Mouse (Mus musculus) MEL (cell line): ENCODE data around the gene Sult2b1. TPM values are rescaled to one million over a fixed set of nuclear protein-coding genes. Genes with fewer than 3 reads are reported as not detected.
A peak's percentile ranks its signal among the peaks of the same experiment; 100 is the strongest.

ENCODE experiments used
- DNase-seq: peaks from one replicate; pipeline ENCODE4 v3.0.0; 2011; ENCODE audit warnings: low read depth, low spot score
- H3K27ac ChIP-seq: 2 replicates; pipeline ENCODE4 v1.5.1; 2012; ENCODE audit warnings: low read depth, mild to moderate bottlenecking, control low read depth, low read length, moderate library complexity; ENCODE audit not compliant: control insufficient read depth
- H3K27me3 ChIP-seq, 2 experiments: fragments of 150-350 bp in 1 of 2; sonication (generic) in 1 of 2; 2 replicates each; pipeline ENCODE4 v1.6.1; 2012; ENCODE audit warnings: low read length in 2 of 2, mild to moderate bottlenecking in 2 of 2, improper control_type of control experiment in 1 of 2, moderate library complexity in 1 of 2; ENCODE audit not compliant: insufficient read depth in 2 of 2, control insufficient read depth in 1 of 2
- H3K36me3 ChIP-seq, 2 experiments: 2 replicates each; pipeline ENCODE4 v1.6.1; 2012 to 2014; ENCODE audit warnings: low read length in 2 of 2, improper control_type of control experiment in 1 of 2, inconsistent platforms in 1 of 2, mild to moderate bottlenecking in 1 of 2; ENCODE audit not compliant: insufficient read depth in 2 of 2, control insufficient read depth in 1 of 2
- H3K4me1 ChIP-seq, 2 experiments: fragments of 150-350 bp in 1 of 2; sonication (generic) in 1 of 2; 2 replicates each; pipeline ENCODE4 v1.6.1; 2012; ENCODE audit warnings: low read length in 2 of 2, improper control_type of control experiment in 1 of 2, mild to moderate bottlenecking in 1 of 2; ENCODE audit not compliant: insufficient read depth in 2 of 2, control insufficient read depth in 1 of 2
- H3K4me3 ChIP-seq, 2 experiments: fragments of 150-350 bp in 1 of 2; sonication (generic) in 1 of 2; 2 replicates each; pipeline ENCODE4 v1.5.1; 2012; ENCODE audit warnings: low read depth in 2 of 2, low read length in 2 of 2, mild to moderate bottlenecking in 2 of 2, moderate library complexity in 2 of 2, control low read depth in 1 of 2, improper control_type of control experiment in 1 of 2; ENCODE audit not compliant: control insufficient read depth in 1 of 2, insufficient read depth in 1 of 2
- H3K79me2 ChIP-seq: 2 replicates; pipeline ENCODE4 v1.6.1; 2012; ENCODE audit warnings: mild to moderate bottlenecking, low read length, moderate library complexity; ENCODE audit not compliant: control insufficient read depth, poor library complexity, insufficient read depth
- H3K9ac ChIP-seq: 2 replicates; pipeline ENCODE4 v1.6.1; 2012; ENCODE audit warnings: low read depth, mild to moderate bottlenecking, control low read depth, low read length, moderate library complexity; ENCODE audit not compliant: control insufficient read depth, poor library complexity, severe bottlenecking
- H3K9me3 ChIP-seq: fragments of 150-350 bp; sonication (generic); replicated peaks from 2 replicates; pipeline ENCODE4 v1.6.1; 2012; ENCODE audit warnings: mild to moderate bottlenecking, low read length, improper control_type of control experiment, moderate library complexity; ENCODE audit not compliant: insufficient read depth
- BHLHE40 ChIP-seq: IDR thresholded peaks from 2 replicates; pipeline ENCODE4 v1.6.1; 2012; ENCODE audit warnings: low read depth, mild to moderate bottlenecking, inconsistent platforms, low read length, improper control_type of control experiment, borderline replicate concordance
- CHD1 ChIP-seq: IDR thresholded peaks from 2 replicates; pipeline ENCODE4 v1.6.1; 2012; ENCODE audit warnings: low read depth, mild to moderate bottlenecking, inconsistent platforms, low read length, improper control_type of control experiment
- CHD2 ChIP-seq: IDR thresholded peaks from 2 replicates; pipeline ENCODE4 v1.6.1; 2011; ENCODE audit warnings: low read length, improper control_type of control experiment
- E2F4 ChIP-seq: IDR thresholded peaks from 2 replicates; pipeline ENCODE4 v1.6.1; 2011; ENCODE audit warnings: low read depth, low read length, improper control_type of control experiment, borderline replicate concordance
- ELF1 ChIP-seq: IDR thresholded peaks from 2 replicates; pipeline ENCODE4 v1.6.1; 2014; ENCODE audit warnings: low read depth, mild to moderate bottlenecking, inconsistent platforms, low read length, improper control_type of control experiment, moderate library complexity
- EP300 ChIP-seq, 2 experiments: IDR thresholded peaks; 2 replicates each; pipeline ENCODE4 v1.6.1; 2011; ENCODE audit warnings: improper control_type of control experiment in 2 of 2, low read length in 2 of 2, low read depth in 1 of 2, mild to moderate bottlenecking in 1 of 2
- ETS1 ChIP-seq: IDR thresholded peaks from 2 replicates; pipeline ENCODE4 v1.6.1; 2012; ENCODE audit warnings: low read depth, mild to moderate bottlenecking, inconsistent platforms, low read length, improper control_type of control experiment, moderate library complexity
- GATA1 ChIP-seq: IDR thresholded peaks from 2 replicates; pipeline ENCODE4 v1.6.1; 2011; ENCODE audit warnings: low read depth, low read length, improper control_type of control experiment
- HCFC1 ChIP-seq: IDR thresholded peaks from 2 replicates; pipeline ENCODE4 v1.6.1; 2012; ENCODE audit warnings: low read depth, mild to moderate bottlenecking, inconsistent platforms, low read length, improper control_type of control experiment, moderate library complexity
- JUND ChIP-seq: IDR thresholded peaks from 2 replicates; pipeline ENCODE4 v1.6.1; 2011; ENCODE audit warnings: low read depth, mild to moderate bottlenecking, improper control_type of control experiment, low read length
- KAT2A ChIP-seq: conservative IDR thresholded peaks from 2 replicates; pipeline ENCODE4 v1.6.1; 2012; ENCODE audit warnings: low read depth, low read length, improper control_type of control experiment, inconsistent platforms
- MAFK ChIP-seq: IDR thresholded peaks from 2 replicates; pipeline ENCODE4 v1.6.1; 2011; ENCODE audit warnings: low read depth, mild to moderate bottlenecking, low read length, improper control_type of control experiment, borderline replicate concordance
- MAX ChIP-seq: IDR thresholded peaks from 2 replicates; pipeline ENCODE4 v1.6.1; 2011; ENCODE audit warnings: low read length, improper control_type of control experiment
- MAZ ChIP-seq: IDR thresholded peaks from 2 replicates; pipeline ENCODE4 v1.6.1; 2012; ENCODE audit warnings: low read depth, mild to moderate bottlenecking, inconsistent platforms, low read length, improper control_type of control experiment
- MEF2A ChIP-seq: IDR thresholded peaks from 2 replicates; pipeline ENCODE4 v1.6.1; 2014; ENCODE audit warnings: low read depth, mild to moderate bottlenecking, inconsistent platforms, low read length, improper control_type of control experiment; ENCODE audit not compliant: poor library complexity, insufficient replicate concordance, severe bottlenecking; ENCODE audit errors: extremely low read depth
- MXI1 ChIP-seq: IDR thresholded peaks from 2 replicates; pipeline ENCODE4 v1.6.1; 2011; ENCODE audit warnings: mild to moderate bottlenecking, low read depth, low read length, improper control_type of control experiment
- MYB ChIP-seq: IDR thresholded peaks from 2 replicates; pipeline ENCODE4 v1.6.1; 2011; ENCODE audit warnings: mild to moderate bottlenecking, low read depth, low read length, improper control_type of control experiment
- MYC ChIP-seq: IDR thresholded peaks from 2 replicates; pipeline ENCODE4 v1.6.1; 2011; ENCODE audit warnings: low read depth, mild to moderate bottlenecking, low read length, improper control_type of control experiment, moderate library complexity
- NELFE ChIP-seq: IDR thresholded peaks from 2 replicates; pipeline ENCODE4 v1.6.1; 2011; ENCODE audit warnings: low read depth, low read length, improper control_type of control experiment
- NRF1 ChIP-seq: IDR thresholded peaks from 2 replicates; pipeline ENCODE4 v1.6.1; 2014; ENCODE audit warnings: low read depth, mild to moderate bottlenecking, inconsistent platforms, low read length, improper control_type of control experiment, moderate library complexity; ENCODE audit not compliant: poor library complexity, insufficient read depth, severe bottlenecking
- POLR2A ChIP-seq, 2 experiments: IDR thresholded peaks; 2 replicates each; pipeline ENCODE4 v1.6.1; 2011 to 2012; ENCODE audit warnings: low read length in 2 of 2, mild to moderate bottlenecking in 2 of 2, control low read depth in 1 of 2, improper control_type of control experiment in 1 of 2, low read depth in 1 of 2, moderate library complexity in 1 of 2; ENCODE audit not compliant: control insufficient read depth in 1 of 2, insufficient read depth in 1 of 2, poor library complexity in 1 of 2
- POLR2AphosphoS2 ChIP-seq: IDR thresholded peaks from 2 replicates; pipeline ENCODE4 v1.6.1; 2011; ENCODE audit warnings: low read length, improper control_type of control experiment
- POLR2AphosphoS5 ChIP-seq: IDR thresholded peaks from 2 replicates; pipeline ENCODE4 v1.6.1; 2012; ENCODE audit warnings: low read depth, borderline replicate concordance, mild to moderate bottlenecking, inconsistent platforms, low read length, moderate library complexity, mixed read lengths
- RAD21 ChIP-seq: IDR thresholded peaks from 2 replicates; pipeline ENCODE4 v1.6.1; 2011; ENCODE audit warnings: mild to moderate bottlenecking, low read depth, low read length, improper control_type of control experiment
- RCOR1 ChIP-seq: IDR thresholded peaks from 2 replicates; pipeline ENCODE4 v1.6.1; 2012; ENCODE audit warnings: low read depth, mild to moderate bottlenecking, inconsistent platforms, low read length, improper control_type of control experiment
- SIN3A ChIP-seq: IDR thresholded peaks from 2 replicates; pipeline ENCODE4 v1.6.1; 2012; ENCODE audit warnings: low read length, improper control_type of control experiment, inconsistent platforms
- SMC3 ChIP-seq: IDR thresholded peaks from 2 replicates; pipeline ENCODE4 v1.6.1; 2011; ENCODE audit warnings: low read depth, low read length, improper control_type of control experiment
- TAL1 ChIP-seq: IDR thresholded peaks from 2 replicates; pipeline ENCODE4 v1.6.1; 2012; ENCODE audit warnings: mild to moderate bottlenecking, inconsistent platforms, low read length, moderate library complexity, mixed read lengths
- TBP ChIP-seq: IDR thresholded peaks from 2 replicates; pipeline ENCODE4 v1.8.0; 2011; ENCODE audit warnings: low read depth, low read length, improper control_type of control experiment
- TCF12 ChIP-seq: IDR thresholded peaks from 2 replicates; pipeline ENCODE4 v1.6.1; 2014; ENCODE audit warnings: low read depth, mild to moderate bottlenecking, inconsistent platforms, low read length, improper control_type of control experiment, moderate library complexity
- UBTF ChIP-seq: IDR thresholded peaks from 2 replicates; pipeline ENCODE4 v1.6.1; 2012; ENCODE audit warnings: low read depth, mild to moderate bottlenecking, inconsistent platforms, low read length, improper control_type of control experiment, moderate library complexity, borderline replicate concordance; ENCODE audit not compliant: insufficient read depth
- USF1 ChIP-seq: IDR thresholded peaks from 2 replicates; pipeline ENCODE4 v1.6.1; 2014; ENCODE audit warnings: low read depth, mild to moderate bottlenecking, inconsistent platforms, low read length, improper control_type of control experiment, moderate library complexity
- USF2 ChIP-seq, 2 experiments: IDR thresholded peaks; 2 replicates each; pipeline ENCODE4 v1.6.1; 2011 to 2012; ENCODE audit warnings: improper control_type of control experiment in 2 of 2, low read length in 2 of 2, borderline replicate concordance in 1 of 2, inconsistent platforms in 1 of 2, low read depth in 1 of 2, mild to moderate bottlenecking in 1 of 2; ENCODE audit not compliant: insufficient read depth in 1 of 2
- ZC3H11A ChIP-seq: IDR thresholded peaks from 2 replicates; pipeline ENCODE4 v1.6.1; 2012; ENCODE audit warnings: low read depth, mild to moderate bottlenecking, inconsistent platforms, low read length, improper control_type of control experiment
- ZKSCAN1 ChIP-seq: IDR thresholded peaks from 2 replicates; pipeline ENCODE4 v1.6.1; 2012; ENCODE audit warnings: low read depth, mild to moderate bottlenecking, inconsistent platforms, low read length, improper control_type of control experiment, moderate library complexity
- ZMIZ1 ChIP-seq: IDR thresholded peaks from 2 replicates; pipeline ENCODE4 v1.6.1; 2012; ENCODE audit warnings: low read depth, mild to moderate bottlenecking, inconsistent platforms, low read length, improper control_type of control experiment, moderate library complexity
- ZNF384 ChIP-seq: IDR thresholded peaks from 2 replicates; pipeline ENCODE4 v1.6.1; 2012; ENCODE audit warnings: low read depth, mild to moderate bottlenecking, inconsistent platforms, low read length, improper control_type of control experiment
- polyA plus RNA-seq, 2 experiments: library from polyadenylated mRNA; stranded (reverse) in 1 of 2; unstranded in 1 of 2; fragments of >175 nt in 1 of 2; fragments of >200 nt in 1 of 2; gene quantifications; 2 replicates each; pipeline versions ENCODE4 v1.2.1 to v1.2.4; 2012; ENCODE audit warnings: low replicate concordance in 2 of 2, low read depth in 1 of 2; ENCODE audit not compliant: insufficient read length in 2 of 2, insufficient read depth in 1 of 2, missing spikeins in 1 of 2
- total RNA-seq: library from RNA; depleted of rRNA; stranded (reverse); fragments of 300-350 nt; gene quantifications from 2 replicates; pipeline ENCODE4 v1.2.3, GENCODE M21; 2012

Gene Sult2b1
- total and polyA plus RNA-seq, 3 experiments, result 0.08 to 0.47 TPM; not detected in 1

DNA sequence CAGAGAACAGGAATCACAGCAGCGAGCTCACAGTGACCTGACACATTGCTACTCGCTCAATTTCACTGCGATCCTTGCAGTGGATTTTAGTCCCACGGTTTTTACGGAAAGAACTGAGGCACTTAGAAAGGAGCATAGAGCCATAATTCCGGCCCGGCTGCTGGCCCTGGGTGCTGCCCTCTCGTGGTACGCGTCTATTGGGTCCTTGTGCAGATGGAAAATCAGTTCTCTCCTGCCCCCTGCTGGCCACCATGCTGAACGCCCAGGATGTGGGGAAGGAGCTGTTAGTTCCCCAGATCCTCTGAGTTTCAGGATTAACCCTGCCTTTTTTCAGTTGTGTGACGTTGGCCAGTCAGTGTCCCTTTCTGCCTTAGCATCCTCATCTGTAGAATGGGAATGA, 16.9 kb upstream of the Sult2b1 start:
- peak overlapping the region; percentile 56 for H3K9ac ChIP-seq
- no peak overlapping the region for H3K27ac ChIP-seq
- no peaks in the 10 kb centered on the region; the same call in 1 of the 2 replicates for H3K79me2 ChIP-seq
- H3K27me3 ChIP-seq, result no peaks in the 10 kb centered on the region
- peak overlapping the region; percentile 60 to 61 for H3K4me3 ChIP-seq
- H3K36me3 ChIP-seq, result peaks cover 0 to 4% of the 10 kb centered on the region in 2 experiments; a peak in 1 of 4 replicates
- no peaks in the 10 kb centered on the region for H3K9me3 ChIP-seq
- H3K4me1 ChIP-seq, result peaks cover 9 to 13% of the 10 kb centered on the region in 2 experiments; a peak in 3 of 4 replicates
- peak; percentile 94 for DNase-seq
- TF ChIP-seq SIN3A (peak; percentile 86), E2F4 (no peak), UBTF (no peak), ZNF384 (peak; percentile 65), MAZ (peak; percentile 74; the same call in 1 of the 2 replicates), SMC3 (peak; percentile 99), TAL1 (no peak), MAX (peak; percentile 45; the same call in 1 of the 2 replicates), NELFE (no peak), ZC3H11A (peak; percentile 93), MEF2A (no peak), BHLHE40 (0 out of 2 replicates have a peak, but pooled peaks have one; percentile 30), POLR2A (IDR thresholded peaks at IDR 0.05; ENCODE audit: control insufficient read depth in 1 of 2, insufficient read depth in 1 of 2, low read depth in 1 of 2, low read length in 2 of 2, poor library complexity in 1 of 2) (no peak), USF1 (no peak), POLR2AphosphoS5 (no peak), RAD21 (peak; percentile 86), RCOR1 (no peak), ELF1 (no peak), ZMIZ1 (no peak), HCFC1 (peak; percentile 73), NRF1 (0 out of 2 replicates have a peak, but pooled peaks have one; percentile 18), KAT2A (no peak; the same call in 1 of the 2 replicates), EP300 (IDR thresholded peaks at IDR 0.05; ENCODE audit: low read depth in 1 of 2, low read length in 2 of 2) (0 out of 4 replicates have a peak, but pooled peaks of 1 of the 2 experiments have one; percentile 23), ZKSCAN1 (no peak), MXI1 (peak; percentile 70), GATA1 (no peak), ETS1 (no peak), TBP (no peak), MAFK (no peak), TCF12 (no peak), CHD1 (0 out of 2 replicates have a peak, but pooled peaks have one; percentile 61), USF2 (IDR thresholded peaks at IDR 0.05; ENCODE audit: borderline replicate concordance in 1 of 2, insufficient read depth in 1 of 2, low read depth in 1 of 2, low read length in 2 of 2) (no peak), CHD2 (no peak), MYB (no peak), MYC (peak; percentile 80; the same call in 1 of the 2 replicates), JUND (peak; percentile 59; the same call in 1 of the 2 replicates), POLR2AphosphoS2 (no peak)
